Mouse (Mus musculus): ENCODE measurements around the gene Kcng4. TPM values are rescaled to one million over a fixed set of nuclear protein-coding genes. Genes with fewer than 3 reads are reported as not detected.

Kcng4 gene
- polyA plus RNA-seq, 1 experiment from 2014 or later: 0.47 TPM

GRCm38 (mm10) chr8:119663440-119663839 is 28.0 kb upstream of the Kcng4 start:
- H3K9me3 ChIP-seq: no peaks in the 10 kb centered on the region
- no peak overlapping the region for H3K9ac ChIP-seq (replicated peaks)
- no peaks in the 10 kb centered on the region for H3K36me3 ChIP-seq
- H3K4me1 ChIP-seq (replicated peaks): peaks cover 18% of the 10 kb centered on the region
- H3K4me3 ChIP-seq (replicated peaks): no peak overlapping the region
- no peak overlapping the region for H3K4me2 ChIP-seq (replicated peaks)
- ATAC-seq: no peak
- 0 out of 2 replicates have a peak, but pooled peaks cover 8% of the 10 kb centered on the region for H3K27me3 ChIP-seq
- no peak overlapping the region for H3K27ac ChIP-seq
- 73% methylated on average over 11 of the region's 11 CpGs for WGBS

- no peak for ATAC-seq
- WGBS: 67% methylated on average over 6 of the region's 6 CpGs
- H3K9ac ChIP-seq (replicated peaks): no peak overlapping the region
- H3K27me3 ChIP-seq: 0 out of 2 replicates have a peak, but pooled peaks cover 8% of the 10 kb centered on the region
- no peak overlapping the region for H3K4me3 ChIP-seq (replicated peaks)
- H3K36me3 ChIP-seq: no peaks in the 10 kb centered on the region
- no peak overlapping the region for H3K27ac ChIP-seq
- no peaks in the 10 kb centered on the region for H3K9me3 ChIP-seq
- H3K4me2 ChIP-seq (replicated peaks): no peak overlapping the region
- peaks cover 18% of the 10 kb centered on the region for H3K4me1 ChIP-seq (replicated peaks)
Measured at GRCm38 (mm10) chr8:119661892-119662291, 26.4 kb upstream of the Kcng4 start.

DNA sequence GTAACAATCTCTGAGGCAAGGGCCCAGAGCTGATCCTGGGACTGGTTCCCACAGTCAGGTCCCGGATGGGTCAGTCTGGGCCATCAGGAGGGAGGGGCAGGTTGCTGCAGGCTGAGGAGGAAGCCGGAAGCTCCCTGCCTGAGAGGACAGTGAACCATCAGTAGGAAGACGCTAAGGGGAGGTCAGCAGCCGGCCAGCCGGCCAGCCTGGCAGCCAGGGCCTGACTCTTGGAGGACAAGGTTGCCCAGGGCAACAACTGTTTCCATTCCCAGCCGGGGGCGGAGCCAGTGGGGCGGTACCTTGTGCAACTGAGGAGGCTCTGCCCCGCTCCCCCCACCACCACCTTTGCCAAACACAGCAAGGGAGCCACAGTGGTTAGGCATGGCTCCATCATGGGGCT is 25.6 kb upstream of the Kcng4 start:
- ATAC-seq: peak; percentile 53; the same call in 1 of the 2 replicates
- Histone ChIP-seq H3K4me2 (replicated peaks) (no peak overlapping the region), H3K36me3 (no peaks in the 10 kb centered on the region), H3K4me3 (replicated peaks) (no peak overlapping the region), H3K27ac (no peak overlapping the region), H3K27me3 (0 out of 2 replicates have a peak, but pooled peaks cover 8% of the 10 kb centered on the region), H3K9me3 (no peaks in the 10 kb centered on the region), H3K4me1 (replicated peaks) (peaks cover 10% of the 10 kb centered on the region), H3K9ac (replicated peaks) (no peak overlapping the region)
- 4% methylated on average over 9 of the region's 9 CpGs for WGBS

DNA sequence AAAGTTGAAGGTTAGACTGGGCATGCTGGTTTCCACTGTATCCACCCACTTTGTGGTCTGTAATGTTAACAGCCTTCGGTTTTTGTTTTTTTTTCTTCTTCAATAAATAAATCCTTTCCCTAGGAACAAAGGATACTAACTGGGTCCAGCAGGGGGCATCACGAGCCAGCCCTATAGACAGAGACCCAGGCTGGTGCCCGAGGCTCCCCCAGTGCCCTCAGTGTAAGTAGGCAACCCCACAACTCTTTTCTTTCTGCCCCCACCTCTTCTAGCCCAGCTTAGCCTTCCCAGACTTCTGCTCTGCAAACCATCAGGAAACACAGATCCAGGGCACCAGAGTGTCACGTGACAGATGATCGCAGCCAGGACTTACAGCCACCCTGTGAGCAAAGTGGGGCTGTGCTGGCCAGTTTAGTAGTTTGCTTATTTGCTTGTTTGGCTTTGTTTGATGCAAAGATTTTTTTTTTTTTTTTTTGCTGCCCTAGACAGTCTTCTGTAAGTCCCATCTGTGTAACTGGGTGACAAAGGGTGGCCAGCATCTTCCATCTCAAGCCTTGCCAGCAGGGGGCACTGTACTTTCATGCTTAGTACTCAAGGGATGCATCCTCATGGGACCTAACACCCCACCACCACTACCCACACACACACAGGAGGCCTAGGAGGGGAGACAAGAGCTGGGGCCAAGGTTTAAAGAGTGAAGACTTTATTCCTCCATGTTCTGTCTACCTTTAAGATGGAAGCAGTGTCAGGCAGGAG is 21.4 kb upstream of the Kcng4 start:
- WGBS: 56% methylated on average over 5 of the region's 5 CpGs
- H3K27ac ChIP-seq: no peak overlapping the region
- no peak for ATAC-seq

DNA sequence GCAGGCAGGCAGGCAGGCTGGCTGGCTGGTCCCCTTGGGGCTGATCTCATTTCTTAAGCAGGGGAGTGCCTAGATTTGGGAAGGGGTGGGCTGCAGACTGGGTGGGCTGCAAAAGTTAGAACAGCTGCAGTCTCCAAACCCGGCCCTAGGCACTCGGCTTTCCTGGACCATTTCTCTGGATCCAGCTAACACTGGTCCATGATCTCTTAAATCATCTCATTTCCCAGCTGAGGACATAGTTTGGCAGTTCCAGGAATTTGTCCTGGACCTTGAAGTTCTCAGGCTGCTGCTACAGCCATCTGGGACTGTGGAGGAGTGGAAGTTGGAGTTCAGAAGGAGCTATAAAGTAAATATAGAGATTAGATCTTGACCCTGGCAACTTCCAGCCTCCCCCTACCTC is 15.8 kb upstream of the Kcng4 start:
- Histone ChIP-seq H3K9ac (replicated peaks) (no peak overlapping the region), H3K36me3 (no peaks in the 10 kb centered on the region), H3K4me1 (replicated peaks) (no peaks in the 10 kb centered on the region), H3K4me3 (replicated peaks) (no peak overlapping the region), H3K4me2 (replicated peaks) (no peak overlapping the region), H3K9me3 (no peaks in the 10 kb centered on the region), H3K27ac (no peak overlapping the region), H3K27me3 (no peaks in the 10 kb centered on the region)
- 76% methylated on average over 2 of the region's 2 CpGs for WGBS
- no peak for ATAC-seq

More for the DNA sequence above, 21.4 kb upstream of the Kcng4 start:
- Histone ChIP-seq H3K27me3 (no peaks in the 10 kb centered on the region), H3K9ac (replicated peaks) (no peak overlapping the region), H3K4me2 (replicated peaks) (no peak overlapping the region), H3K4me1 (replicated peaks) (peaks cover 8% of the 10 kb centered on the region), H3K9me3 (no peaks in the 10 kb centered on the region), H3K36me3 (no peaks in the 10 kb centered on the region), H3K4me3 (replicated peaks) (no peak overlapping the region)

- ATAC-seq: no peak
- WGBS: 86% methylated on average over 7 of the region's 7 CpGs
Measured at GRCm38 (mm10) chr8:119646846-119647245, 11.4 kb upstream of the Kcng4 start.

DNA sequence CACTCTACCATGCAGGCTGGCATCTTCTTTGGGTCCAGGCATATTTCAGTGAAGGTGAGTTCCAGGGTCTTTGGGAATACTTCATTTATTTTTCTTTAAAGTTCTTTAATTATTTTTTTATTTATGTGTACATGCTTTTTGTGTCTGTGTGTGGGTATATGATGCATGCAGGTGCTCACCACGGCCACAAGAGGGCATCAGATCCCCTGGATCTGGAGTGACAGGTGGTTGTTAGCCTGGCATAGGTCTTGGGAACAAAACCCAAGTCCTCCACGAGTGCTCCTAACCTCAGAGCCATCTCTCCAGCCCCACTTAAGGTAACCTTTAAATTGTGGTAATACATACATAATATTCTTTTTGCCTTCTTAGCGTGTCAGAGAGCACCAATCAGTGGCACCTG is 10.7 kb upstream of the Kcng4 start:
- H3K9me3 ChIP-seq: no peaks in the 10 kb centered on the region
- WGBS: 73% methylated on average over 3 of the region's 3 CpGs
- H3K27me3 ChIP-seq: no peaks in the 10 kb centered on the region
- peaks cover 7% of the 10 kb centered on the region for H3K4me1 ChIP-seq (replicated peaks)
- H3K9ac ChIP-seq (replicated peaks): no peak overlapping the region
- H3K27ac ChIP-seq: no peak overlapping the region
- no peak overlapping the region for H3K4me2 ChIP-seq (replicated peaks)
- H3K4me3 ChIP-seq (replicated peaks): no peak overlapping the region
- no peak for ATAC-seq
- no peaks in the 10 kb centered on the region for H3K36me3 ChIP-seq

More at GRCm38 (mm10) chr8:119646846-119647245, 11.4 kb upstream of the Kcng4 start:
- H3K9me3 ChIP-seq: no peaks in the 10 kb centered on the region
- H3K27ac ChIP-seq: no peak overlapping the region
- H3K27me3 ChIP-seq: no peaks in the 10 kb centered on the region
- H3K9ac ChIP-seq (replicated peaks): no peak overlapping the region
- H3K4me2 ChIP-seq (replicated peaks): no peak overlapping the region
- no peaks in the 10 kb centered on the region for H3K36me3 ChIP-seq
- H3K4me1 ChIP-seq (replicated peaks): peaks cover 7% of the 10 kb centered on the region
- H3K4me3 ChIP-seq (replicated peaks): no peak overlapping the region

- no peaks in the 10 kb centered on the region for H3K36me3 ChIP-seq
- H3K9ac ChIP-seq (replicated peaks): no peak overlapping the region
- peak; percentile 89 for ATAC-seq
- WGBS: 39% methylated on average over 18 of the region's 18 CpGs
- H3K9me3 ChIP-seq: no peaks in the 10 kb centered on the region
- H3K27me3 ChIP-seq: no peaks in the 10 kb centered on the region
- peak overlapping the region; percentile 73 for H3K27ac ChIP-seq
- no peak overlapping the region for H3K4me2 ChIP-seq (replicated peaks)
- peaks cover 7% of the 10 kb centered on the region for H3K4me1 ChIP-seq (replicated peaks)
- no peak overlapping the region for H3K4me3 ChIP-seq (replicated peaks)
Measured at GRCm38 (mm10) chr8:119644981-119645597, 9.6 kb upstream of the Kcng4 start.

- Histone ChIP-seq H3K9me3 (no peaks in the 10 kb centered on the region), H3K4me1 (replicated peaks) (peaks cover 7% of the 10 kb centered on the region), H3K9ac (replicated peaks) (no peak overlapping the region), H3K27me3 (no peaks in the 10 kb centered on the region), H3K4me3 (replicated peaks) (no peak overlapping the region), H3K4me2 (replicated peaks) (no peak overlapping the region), H3K36me3 (no peaks in the 10 kb centered on the region), H3K27ac (peak overlapping the region; percentile 73)
- ATAC-seq: peak; percentile 75
- 68% methylated on average over 17 of the region's 17 CpGs for WGBS
Measured at GRCm38 (mm10) chr8:119644429-119644960, 9.0 kb upstream of the Kcng4 start.

GRCm38 (mm10) chr8:119642960-119643359 is 7.5 kb upstream of the Kcng4 start:
- Histone ChIP-seq H3K4me2 (replicated peaks) (no peak overlapping the region), H3K9me3 (no peaks in the 10 kb centered on the region), H3K36me3 (no peaks in the 10 kb centered on the region), H3K4me3 (replicated peaks) (no peak overlapping the region), H3K9ac (replicated peaks) (no peak overlapping the region), H3K27ac (no peak overlapping the region), H3K4me1 (replicated peaks) (peaks cover 7% of the 10 kb centered on the region), H3K27me3 (no peaks in the 10 kb centered on the region)
- no peak for ATAC-seq
- 92% methylated on average over 1 of the region's 1 CpGs for WGBS

GRCm38 (mm10) chr8:119641058-119641457 is 5.6 kb upstream of the Kcng4 start:
- H3K9ac ChIP-seq (replicated peaks): no peak overlapping the region
- no peak overlapping the region for H3K4me3 ChIP-seq (replicated peaks)
- H3K27me3 ChIP-seq: no peaks in the 10 kb centered on the region
- H3K36me3 ChIP-seq: no peaks in the 10 kb centered on the region
- peaks cover 14% of the 10 kb centered on the region for H3K4me1 ChIP-seq (replicated peaks)
- ATAC-seq: no peak
- 84% methylated on average over 5 of the region's 5 CpGs for WGBS
- H3K9me3 ChIP-seq: no peaks in the 10 kb centered on the region
- H3K4me2 ChIP-seq (replicated peaks): no peak overlapping the region
- no peak overlapping the region for H3K27ac ChIP-seq

DNA sequence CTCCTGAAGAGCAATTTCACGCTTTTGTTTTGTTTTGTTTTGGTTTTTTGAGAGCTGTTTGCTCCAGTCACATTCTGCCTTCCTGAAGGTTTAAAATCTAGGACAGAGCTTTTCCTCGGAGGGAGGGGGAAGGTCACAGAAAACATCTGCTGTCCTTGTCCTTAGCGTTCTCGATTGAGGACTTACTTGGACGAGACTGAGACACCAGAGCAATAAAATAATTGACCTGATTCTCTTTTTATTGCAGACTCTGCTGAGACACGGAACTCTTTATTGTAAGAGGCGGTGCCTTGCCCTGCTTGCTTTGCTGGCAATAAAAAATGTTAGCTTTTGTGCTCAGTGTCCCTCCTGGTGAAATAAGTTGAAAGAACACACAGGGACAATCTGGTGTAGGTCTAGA is 4.3 kb upstream of the Kcng4 start:
- Histone ChIP-seq H3K4me3 (replicated peaks) (no peak overlapping the region), H3K9ac (replicated peaks) (no peak overlapping the region), H3K36me3 (no peaks in the 10 kb centered on the region), H3K4me1 (replicated peaks) (peaks cover 20% of the 10 kb centered on the region), H3K9me3 (no peaks in the 10 kb centered on the region), H3K27ac (no peak overlapping the region), H3K27me3 (peaks cover 7% of the 10 kb centered on the region; the same call in 1 of the 2 replicates), H3K4me2 (replicated peaks) (no peak overlapping the region)
- no peak for ATAC-seq
- 73% methylated on average over 7 of the region's 7 CpGs for WGBS
